Mouse (Mus musculus): ENCODE measurements around the gene Mrpl58. TPM values are rescaled to one million over a fixed set of nuclear protein-coding genes. Genes with fewer than 3 reads are reported as not detected.
A peak's percentile ranks its signal among the peaks of the same experiment; 100 is the strongest.

The Mrpl58 gene
- polyA plus RNA-seq, 1 experiment = 5.7 TPM

DNA sequence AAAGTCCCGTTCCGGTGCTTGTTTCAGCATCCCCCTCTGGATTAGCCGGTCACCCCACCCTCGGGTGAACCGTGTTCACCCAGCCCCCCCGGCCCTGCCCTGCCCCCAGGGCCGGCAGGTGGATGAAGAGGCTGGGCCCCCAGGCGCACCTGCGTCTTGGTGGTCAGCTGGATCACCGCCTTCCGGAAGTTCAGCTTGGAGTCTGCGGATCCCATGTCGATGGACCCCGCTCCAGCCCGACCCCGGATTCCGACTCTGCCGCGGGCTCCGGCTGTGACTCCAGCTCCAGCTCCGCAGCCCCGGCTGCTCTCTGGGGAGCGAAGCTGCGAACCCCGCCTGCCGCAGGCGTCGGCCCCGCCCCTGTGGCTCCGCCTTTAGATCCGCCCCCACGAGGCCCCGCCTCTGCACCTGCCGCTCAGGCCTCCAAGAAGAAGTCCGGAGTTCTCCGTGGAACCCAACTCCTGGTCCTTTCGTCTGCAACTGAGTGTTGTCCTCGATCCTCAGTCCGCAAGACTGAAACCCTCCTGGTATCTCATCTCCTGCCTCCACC is 36.1 kb upstream of the Mrpl58 start, which contains the start of gene Hid1:
TSS of gene Hid1 (minus strand) at position 362 of the 550 bp plus-strand sequence.
- H3K36me3 ChIP-seq (ENCODE audit: control insufficient read depth) = no peaks in the 10 kb centered on the region
- TF ChIP-seq GATA1 (IDR thresholded peaks at IDR 0.05; ENCODE audit: low read length) (no peak), TAL1 (IDR thresholded peaks at IDR 0.05; ENCODE audit: low read length) (no peak)
- peaks cover 75% of the 10 kb centered on the region for H3K27me3 ChIP-seq (ENCODE audit: control insufficient read depth)
- peak within 1 kb of the TSS; percentile 40 for H3K4me3 ChIP-seq (replicated peaks)
- peaks cover 10% of the 10 kb centered on the region for H3K4me1 ChIP-seq (ENCODE audit: control insufficient read depth)
- no peaks in the 10 kb centered on the region for H3K9me3 ChIP-seq (ENCODE audit: control insufficient read depth, low read length)

DNA sequence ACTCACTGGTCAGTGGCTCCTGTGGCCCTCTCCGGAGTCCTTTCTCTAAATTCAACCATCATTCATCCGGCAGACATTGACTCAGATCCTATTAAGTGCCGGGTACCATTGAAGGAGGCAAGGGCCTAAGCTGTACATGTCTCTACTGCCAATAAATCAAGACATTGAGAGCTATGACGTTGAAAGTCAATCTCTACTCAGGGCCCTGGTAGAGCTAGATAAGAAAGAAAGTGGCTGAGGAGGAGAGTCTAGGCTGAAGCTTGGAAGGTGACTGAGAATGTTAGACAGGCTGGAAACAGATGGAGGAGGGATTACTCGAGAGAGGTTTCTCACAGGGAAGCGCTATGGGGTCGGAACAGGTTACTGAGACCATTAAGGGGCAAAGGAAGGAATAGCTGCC is 33.2 kb upstream of the Mrpl58 start:
- Histone ChIP-seq H3K27me3 (ENCODE audit: control insufficient read depth) (peaks cover 87% of the 10 kb centered on the region), H3K4me1 (ENCODE audit: control insufficient read depth) (peaks cover 13% of the 10 kb centered on the region), H3K9me3 (ENCODE audit: control insufficient read depth, low read length) (no peaks in the 10 kb centered on the region), H3K36me3 (ENCODE audit: control insufficient read depth) (no peaks in the 10 kb centered on the region), H3K4me3 (replicated peaks) (no peak overlapping the region)
- TF ChIP-seq TAL1 (IDR thresholded peaks at IDR 0.05; ENCODE audit: low read length) (no peak), GATA1 (IDR thresholded peaks at IDR 0.05; ENCODE audit: low read length) (no peak)

DNA sequence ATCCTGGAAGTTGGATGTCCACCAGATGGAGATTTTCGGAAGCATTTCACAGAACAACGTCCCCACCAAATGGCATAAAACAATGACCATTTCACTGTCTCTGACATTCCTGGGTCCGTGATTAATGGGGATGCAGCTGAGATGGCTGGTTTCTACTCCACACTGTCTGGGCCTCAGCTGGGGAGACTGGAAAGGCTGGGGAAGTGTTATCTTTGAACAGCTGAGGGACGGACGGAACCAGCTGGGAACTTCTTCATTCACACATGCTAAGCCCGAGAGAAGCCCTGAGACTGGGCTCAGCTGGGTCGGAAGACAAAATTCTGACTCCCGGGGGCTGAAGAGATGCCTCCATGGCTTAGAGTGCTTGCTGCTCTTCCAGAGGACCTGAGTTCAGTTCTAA is 32.2 kb upstream of the Mrpl58 start:
- Histone ChIP-seq H3K9me3 (ENCODE audit: control insufficient read depth, low read length) (no peaks in the 10 kb centered on the region), H3K27me3 (ENCODE audit: control insufficient read depth) (peaks cover 86% of the 10 kb centered on the region), H3K36me3 (ENCODE audit: control insufficient read depth) (no peaks in the 10 kb centered on the region), H3K4me1 (ENCODE audit: control insufficient read depth) (peaks cover 13% of the 10 kb centered on the region), H3K4me3 (replicated peaks) (no peak overlapping the region)
- TF ChIP-seq TAL1 (IDR thresholded peaks at IDR 0.05; ENCODE audit: low read length) (no peak), GATA1 (IDR thresholded peaks at IDR 0.05; ENCODE audit: low read length) (no peak)

DNA sequence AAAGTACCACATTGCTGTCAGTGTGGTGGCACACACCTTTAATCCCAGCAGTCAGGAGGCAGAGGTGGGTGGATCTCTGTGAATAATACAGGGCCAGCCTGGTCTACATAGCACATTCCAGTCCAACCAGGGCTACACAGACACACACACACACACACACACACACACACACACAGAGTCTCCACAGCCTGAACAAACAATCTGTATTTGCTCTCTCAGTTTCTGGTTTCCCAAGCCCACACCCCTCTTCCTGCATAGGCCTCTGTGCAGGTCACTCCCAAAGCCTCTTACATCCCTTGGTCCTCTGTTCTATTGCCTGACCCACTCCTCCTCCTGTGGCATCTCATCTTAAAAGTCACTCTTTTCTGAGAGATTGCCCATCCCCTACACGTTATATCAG is 31.5 kb upstream of the Mrpl58 start:
- no peak for TF ChIP-seq TAL1 (IDR thresholded peaks at IDR 0.05; ENCODE audit: low read length)
- TF ChIP-seq GATA1 (IDR thresholded peaks at IDR 0.05; ENCODE audit: low read length) = no peak
- Histone ChIP-seq H3K27me3 (ENCODE audit: control insufficient read depth) (peaks cover 82% of the 10 kb centered on the region), H3K36me3 (ENCODE audit: control insufficient read depth) (no peaks in the 10 kb centered on the region), H3K4me3 (replicated peaks) (no peak overlapping the region), H3K9me3 (ENCODE audit: control insufficient read depth, low read length) (no peaks in the 10 kb centered on the region), H3K4me1 (ENCODE audit: control insufficient read depth) (peaks cover 10% of the 10 kb centered on the region)

DNA sequence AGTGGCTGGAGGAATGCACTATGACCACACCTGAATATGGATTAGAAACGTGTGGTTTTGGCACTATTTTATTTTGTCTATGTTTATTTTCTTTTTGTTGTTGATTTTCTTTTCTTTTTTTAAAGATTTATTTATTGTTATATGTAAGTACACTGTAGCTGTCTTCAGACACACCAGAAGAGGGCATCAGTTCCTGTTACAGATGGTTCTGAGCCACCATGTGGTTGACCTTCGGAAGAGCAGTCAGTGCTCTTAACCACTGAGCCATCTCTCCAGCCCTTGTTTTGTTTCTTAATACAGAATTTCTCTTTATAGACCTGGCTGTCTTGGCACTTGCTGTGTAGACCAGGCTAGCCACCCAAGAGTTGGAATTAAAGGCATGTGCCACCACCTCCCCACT is 30.8 kb upstream of the Mrpl58 start:
- Histone ChIP-seq H3K27me3 (ENCODE audit: control insufficient read depth) (peaks cover 75% of the 10 kb centered on the region), H3K9me3 (ENCODE audit: control insufficient read depth, low read length) (no peaks in the 10 kb centered on the region), H3K36me3 (ENCODE audit: control insufficient read depth) (no peaks in the 10 kb centered on the region), H3K4me1 (ENCODE audit: control insufficient read depth) (peaks cover 3% of the 10 kb centered on the region), H3K4me3 (replicated peaks) (no peak overlapping the region)
- TF ChIP-seq TAL1 (IDR thresholded peaks at IDR 0.05; ENCODE audit: low read length) (no peak), GATA1 (IDR thresholded peaks at IDR 0.05; ENCODE audit: low read length) (no peak)

DNA sequence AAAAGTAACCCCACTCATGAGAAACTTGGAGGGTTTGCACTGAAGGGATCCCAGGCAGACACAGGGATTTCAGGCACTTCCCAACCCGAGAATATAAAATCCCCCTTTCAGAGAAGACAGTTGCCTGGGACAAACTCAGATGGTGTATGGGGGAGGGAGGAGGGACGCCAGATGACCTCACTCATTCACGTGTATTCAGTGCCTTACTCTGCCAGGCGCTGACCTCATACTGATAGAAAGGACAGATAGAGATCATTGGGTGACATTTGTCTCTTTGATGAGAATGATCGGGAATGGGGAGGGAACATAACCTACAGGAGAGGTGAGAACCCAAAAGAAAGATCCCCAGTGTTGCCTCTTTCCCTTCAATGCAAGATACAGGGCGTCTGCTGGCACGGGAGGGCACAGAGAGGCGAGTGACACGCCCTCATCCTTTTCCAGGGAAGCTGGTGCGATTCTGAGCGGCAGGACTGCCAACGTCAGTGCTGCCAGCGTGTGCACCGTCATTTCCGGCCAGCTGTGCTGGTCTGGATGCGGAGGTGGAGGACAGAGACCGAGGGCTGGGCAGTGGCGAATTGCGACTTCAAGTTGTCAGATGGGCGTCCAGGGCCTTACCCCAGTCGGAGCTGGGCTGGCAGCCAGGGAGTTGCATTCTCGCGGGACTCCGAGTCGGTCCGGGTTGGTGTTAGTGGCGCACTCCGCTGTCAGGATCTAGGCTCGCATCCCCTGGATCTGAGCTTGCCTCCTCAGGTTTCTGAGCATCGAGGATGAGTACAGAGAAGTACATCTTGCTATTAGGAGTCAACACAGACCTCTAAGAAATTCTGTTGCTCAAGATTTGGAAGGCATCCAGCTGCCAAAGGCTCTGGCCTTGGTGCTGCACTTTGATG is 29.5 kb upstream of the Mrpl58 start:
- no peak for TF ChIP-seq TAL1 (IDR thresholded peaks at IDR 0.05; ENCODE audit: low read length)
- TF ChIP-seq GATA1 (IDR thresholded peaks at IDR 0.05; ENCODE audit: low read length) = no peak
- no peaks in the 10 kb centered on the region for H3K36me3 ChIP-seq (ENCODE audit: control insufficient read depth)
- no peak overlapping the region for H3K4me3 ChIP-seq (replicated peaks)
- peaks cover 3% of the 10 kb centered on the region; the same call in 1 of the 2 replicates for H3K4me1 ChIP-seq (ENCODE audit: control insufficient read depth)
- H3K27me3 ChIP-seq (ENCODE audit: control insufficient read depth) = peaks cover 74% of the 10 kb centered on the region
- peaks cover 9% of the 10 kb centered on the region for H3K9me3 ChIP-seq (ENCODE audit: control insufficient read depth, low read length)

DNA sequence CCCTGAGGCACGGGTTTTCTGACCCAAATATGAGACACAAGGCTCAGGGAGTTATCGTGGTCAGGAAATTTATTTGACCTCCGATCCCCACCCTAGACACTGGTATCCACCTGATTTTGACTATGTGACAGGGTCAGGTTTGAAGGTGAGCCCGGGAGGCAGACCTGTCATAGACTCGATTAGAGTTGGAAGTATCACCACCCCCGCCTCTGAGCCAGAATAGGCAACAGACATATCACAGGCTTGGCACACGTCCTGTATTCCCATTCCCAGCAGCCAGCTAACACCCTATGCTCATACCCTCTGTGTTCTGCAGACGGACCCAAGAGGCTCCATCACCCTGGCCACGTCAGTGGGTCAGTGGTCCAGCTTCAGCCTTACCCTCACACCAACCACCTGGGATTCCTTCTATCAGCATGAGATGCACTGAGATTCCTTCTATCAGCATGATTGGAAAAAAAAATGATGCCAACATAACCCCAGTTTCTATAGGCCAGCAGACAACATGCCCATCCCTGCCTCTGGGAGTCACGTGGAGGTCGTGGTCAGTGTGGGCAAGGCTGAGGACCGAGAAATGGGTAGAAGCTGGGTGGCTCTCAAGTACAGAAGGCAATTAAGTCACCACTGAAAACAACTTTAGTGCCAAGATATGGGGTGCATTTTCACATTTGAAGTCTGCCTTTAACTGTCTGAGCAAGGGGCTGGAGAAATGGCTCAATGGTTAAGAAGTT is 28.7 kb upstream of the Mrpl58 start:
- Histone ChIP-seq H3K27me3 (ENCODE audit: control insufficient read depth) (peaks cover 75% of the 10 kb centered on the region), H3K9me3 (ENCODE audit: control insufficient read depth, low read length) (peaks cover 12% of the 10 kb centered on the region), H3K4me3 (replicated peaks) (no peak overlapping the region)

DNA sequence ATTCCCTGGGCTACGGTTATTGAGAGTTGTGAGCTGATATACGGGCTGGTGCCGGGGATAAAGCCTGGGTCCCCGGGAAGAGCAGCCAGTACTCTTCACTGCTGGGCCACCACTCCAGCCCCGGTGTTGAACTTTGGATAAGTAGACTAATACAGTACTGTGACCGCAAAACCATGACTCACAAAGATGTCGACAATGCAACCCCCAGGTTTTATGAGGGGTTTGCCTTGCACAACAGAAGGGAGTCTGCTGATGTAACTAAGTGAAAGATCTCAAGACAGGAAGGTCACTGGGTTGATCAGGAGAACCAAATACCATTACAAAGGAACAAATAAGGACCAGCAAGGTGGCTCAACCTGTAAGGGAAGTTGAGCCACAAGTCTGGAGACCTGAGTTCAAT is 26.8 kb upstream of the Mrpl58 start:
- H3K9me3 ChIP-seq (ENCODE audit: control insufficient read depth, low read length) = peaks cover 12% of the 10 kb centered on the region
- H3K4me1 ChIP-seq (ENCODE audit: control insufficient read depth) = peaks cover 3% of the 10 kb centered on the region; the same call in 1 of the 2 replicates
- no peak overlapping the region for H3K4me3 ChIP-seq (replicated peaks)
- H3K27me3 ChIP-seq (ENCODE audit: control insufficient read depth) = peaks cover 78% of the 10 kb centered on the region
- TF ChIP-seq GATA1 (IDR thresholded peaks at IDR 0.05; ENCODE audit: low read length) = no peak
- no peak for TF ChIP-seq TAL1 (IDR thresholded peaks at IDR 0.05; ENCODE audit: low read length)
- H3K36me3 ChIP-seq (ENCODE audit: control insufficient read depth) = no peaks in the 10 kb centered on the region

More for the DNA sequence above, 28.7 kb upstream of the Mrpl58 start:
- peaks cover 3% of the 10 kb centered on the region; the same call in 1 of the 2 replicates for H3K4me1 ChIP-seq (ENCODE audit: control insufficient read depth)
- no peaks in the 10 kb centered on the region for H3K36me3 ChIP-seq (ENCODE audit: control insufficient read depth)
- TF ChIP-seq TAL1 (IDR thresholded peaks at IDR 0.05; ENCODE audit: low read length) (no peak), GATA1 (IDR thresholded peaks at IDR 0.05; ENCODE audit: low read length) (no peak)

DNA sequence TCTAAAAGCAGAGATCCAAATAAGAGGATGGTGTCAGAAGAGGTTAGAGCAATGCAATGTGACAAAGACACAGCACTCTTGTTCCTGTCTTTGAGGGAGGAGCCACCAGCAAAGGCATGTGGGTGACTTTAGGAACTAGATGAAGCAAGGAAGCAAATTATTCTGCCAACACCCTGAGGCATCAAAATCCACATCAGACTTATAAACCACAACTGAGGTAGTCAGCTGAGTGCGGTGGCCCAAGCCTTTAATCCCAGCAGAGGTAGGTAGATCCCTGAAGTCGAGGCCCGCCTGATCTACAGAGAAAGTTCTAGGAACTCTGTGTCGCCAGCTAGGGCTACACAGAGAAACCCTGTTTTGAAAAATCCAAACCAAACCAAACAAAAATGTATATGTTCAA is 26.3 kb upstream of the Mrpl58 start:
- peaks cover 80% of the 10 kb centered on the region for H3K27me3 ChIP-seq (ENCODE audit: control insufficient read depth)

More for the DNA sequence above, 26.3 kb upstream of the Mrpl58 start:
- TF ChIP-seq GATA1 (IDR thresholded peaks at IDR 0.05; ENCODE audit: low read length) (no peak), TAL1 (IDR thresholded peaks at IDR 0.05; ENCODE audit: low read length) (no peak)
- Histone ChIP-seq H3K36me3 (ENCODE audit: control insufficient read depth) (no peaks in the 10 kb centered on the region), H3K4me1 (ENCODE audit: control insufficient read depth) (peaks cover 5% of the 10 kb centered on the region; the same call in 1 of the 2 replicates), H3K4me3 (replicated peaks) (no peak overlapping the region), H3K9me3 (ENCODE audit: control insufficient read depth, low read length) (peaks cover 14% of the 10 kb centered on the region)

Data from erythroblast, embryonic 14.5 days (primary cell).